Mouse (Mus musculus) layer of hippocampus, adult 2 months (tissue): ENCODE measurements at regions not wholly inside any gene's neighbourhood (a gene's known extent, or its start where the extent isn't known, plus 50 kb on each side); places are given as distances from the start of the nearest gene placed in this dataset.

Experiments
- DNase-seq, 2 experiments: peaks; one replicate each; pipeline ENCODE4 v3.0.0; 2022; ENCODE audit warnings: low spot score in 2 of 2
- H3K27ac ChIP-seq: fragments of 200-600 bp; 2 replicates; pipeline ENCODE4 v1.8.1; 2022
- H3K4me3 ChIP-seq: fragments of 200-600 bp; 2 replicates; pipeline ENCODE4 v1.8.1; 2022; ENCODE audit warnings: mild to moderate bottlenecking
- CTCF ChIP-seq: fragments of 200-600 bp; conservative IDR thresholded peaks from 2 replicates; pipeline ENCODE4 v1.8.1; 2022; ENCODE audit warnings: antibody characterized with exemption, mild to moderate bottlenecking, moderate library complexity

DNA sequence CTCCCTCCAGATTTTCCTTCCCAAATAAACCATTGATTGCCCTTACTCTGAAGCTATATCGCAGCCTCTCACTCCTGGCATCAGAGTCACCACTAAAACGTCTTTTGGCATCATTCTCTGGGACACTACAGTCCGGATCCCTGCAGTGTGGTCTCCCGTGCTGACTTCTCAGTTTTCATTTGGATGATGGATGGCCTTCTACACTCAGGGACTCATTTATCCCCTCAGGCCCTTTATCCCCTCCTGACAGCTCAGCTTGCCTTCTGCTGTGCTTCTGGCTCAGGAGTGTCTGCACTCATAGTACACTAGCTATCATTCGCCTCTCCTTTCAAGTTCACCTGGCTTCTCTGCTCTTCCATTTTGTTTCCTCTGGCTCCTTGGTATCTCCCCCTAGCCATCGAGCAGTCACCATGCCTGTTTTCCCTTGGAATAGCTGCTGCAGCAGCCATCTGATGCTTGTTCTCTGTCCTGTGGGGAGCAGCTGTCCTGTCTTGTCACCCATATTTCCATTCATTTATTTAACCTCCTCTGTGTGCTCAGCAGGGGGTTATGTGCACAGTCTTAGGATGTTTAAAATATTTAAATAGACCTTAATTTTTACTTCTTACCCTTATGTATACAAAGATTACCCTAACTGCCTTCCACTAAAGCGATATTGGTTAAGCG lies 263.7 kb downstream of the Foxo1 start:
- no peak overlapping the region for H3K4me3 ChIP-seq
- no peak overlapping the region for H3K27ac ChIP-seq
- no peak for TF ChIP-seq CTCF
- DNase-seq: no peak

DNA sequence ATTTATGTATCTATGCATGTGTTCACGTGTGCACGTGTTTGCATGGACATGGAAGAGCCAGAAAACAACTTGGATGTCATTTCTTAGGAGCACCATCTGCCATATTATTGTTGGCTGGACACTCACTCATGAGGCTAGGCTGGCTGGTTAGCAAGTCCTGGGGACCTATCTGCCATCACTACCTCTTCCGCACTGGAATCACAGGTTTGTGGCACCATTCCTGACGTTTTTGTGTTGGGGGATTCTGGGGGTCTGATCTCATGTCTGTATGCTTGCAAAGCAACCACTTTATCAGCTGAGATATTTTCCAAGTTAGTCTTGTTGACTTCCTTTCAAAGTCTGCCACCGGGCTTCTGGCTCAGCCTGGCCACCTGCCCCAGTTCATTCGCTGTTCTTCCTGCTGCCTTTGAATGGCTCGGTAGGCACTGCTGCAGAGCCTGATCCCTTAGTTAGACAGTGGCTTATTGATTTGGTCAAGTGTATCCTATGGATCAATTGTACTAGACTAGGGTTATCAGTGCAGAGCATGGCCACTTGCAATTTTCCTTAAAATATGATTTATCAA lies 262.4 kb downstream of the Foxo1 start:
- no peak overlapping the region for H3K27ac ChIP-seq
- no peak for TF ChIP-seq CTCF
- no peak for DNase-seq
- no peak overlapping the region for H3K4me3 ChIP-seq

DNA sequence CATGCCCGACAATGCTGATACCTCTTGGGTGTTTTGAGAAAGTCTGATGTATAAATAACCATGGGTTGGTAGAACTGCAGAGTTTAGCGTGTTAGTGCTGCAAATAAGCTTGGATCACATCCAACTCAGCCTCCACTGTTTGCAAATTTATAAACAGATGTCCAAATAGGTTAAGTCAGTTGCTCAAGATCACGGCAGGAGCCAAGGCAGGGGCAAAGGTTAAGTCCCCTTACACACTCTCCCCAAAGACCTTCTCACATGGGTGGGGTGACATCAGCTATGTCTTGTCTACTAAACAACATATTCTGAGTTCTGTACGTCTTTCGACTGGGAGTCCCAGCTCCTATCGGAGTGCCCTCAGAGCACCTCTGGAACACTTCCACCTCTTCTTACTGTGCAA lies 261.0 kb downstream of the Foxo1 start:
- DNase-seq: no peak
- no peak for TF ChIP-seq CTCF
- no peak overlapping the region for H3K4me3 ChIP-seq
- no peak overlapping the region for H3K27ac ChIP-seq

DNA sequence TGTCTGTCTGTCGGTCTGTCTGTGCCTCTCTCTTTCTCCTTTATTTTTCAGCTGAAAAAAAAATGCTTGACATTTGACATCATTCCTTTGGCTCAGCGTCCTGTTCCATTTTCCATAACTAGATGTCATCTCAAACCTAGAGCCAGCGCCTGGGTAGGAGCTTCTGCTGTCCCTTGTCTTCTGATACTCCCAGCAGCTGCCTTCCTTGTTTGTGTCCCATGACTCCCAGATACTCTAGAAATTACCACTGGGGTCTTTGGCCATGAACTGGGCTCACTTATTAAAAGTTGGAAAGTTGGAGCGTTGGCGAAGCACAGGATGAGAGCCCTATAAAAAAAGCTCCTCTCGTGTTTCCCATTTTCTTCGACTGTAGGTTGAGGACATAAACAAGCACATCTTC lies 260.4 kb downstream of the Foxo1 start:
- DNase-seq: no peak
- H3K27ac ChIP-seq: no peak overlapping the region
- H3K4me3 ChIP-seq: no peak overlapping the region
- TF ChIP-seq CTCF: no peak

DNA sequence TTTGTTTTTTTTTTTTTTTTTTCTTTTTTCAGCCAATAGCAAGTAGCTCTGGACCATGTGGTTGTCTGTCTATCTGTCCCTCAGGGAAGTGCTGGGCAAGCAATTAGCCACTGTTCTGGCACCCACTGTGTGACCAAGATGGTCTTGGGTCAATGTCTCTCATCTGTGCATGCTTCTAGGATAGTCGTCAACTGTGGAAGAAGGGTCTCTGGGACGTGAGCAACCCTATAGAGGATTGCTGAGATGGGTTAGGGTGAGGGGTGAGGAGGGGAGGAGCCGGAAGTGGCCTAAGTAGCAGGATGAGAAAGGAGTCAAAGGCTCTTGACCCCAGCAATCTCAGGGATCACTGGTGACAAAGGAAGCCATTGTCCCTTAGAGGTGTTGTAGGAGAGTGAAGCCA lies 259.6 kb downstream of the Foxo1 start:
- no peak for TF ChIP-seq CTCF
- no peak overlapping the region for H3K27ac ChIP-seq
- DNase-seq: no peak
- no peak overlapping the region for H3K4me3 ChIP-seq

- Histone ChIP-seq H3K4me3 (no peak overlapping the region), H3K27ac (no peak overlapping the region)
- DNase-seq: no peak
- TF ChIP-seq CTCF: no peak
Observed at GRCm38 (mm10) chr3:52527010-52527754, 259.0 kb downstream of the Foxo1 start.

GRCm38 (mm10) chr3:52522886-52523285 lies 254.8 kb downstream of the Foxo1 start:
- DNase-seq: no peak
- Histone ChIP-seq H3K4me3 (no peak overlapping the region), H3K27ac (0 out of 2 replicates have a peak overlapping the region, but pooled peaks have one; percentile 32)
- TF ChIP-seq CTCF: no peak

GRCm38 (mm10) chr3:52520609-52520947 lies 252.4 kb downstream of the Foxo1 start:
- no peak for DNase-seq
- H3K4me3 ChIP-seq: no peak overlapping the region
- 0 out of 2 replicates have a peak overlapping the region, but pooled peaks have one; percentile 52 for H3K27ac ChIP-seq
- no peak for TF ChIP-seq CTCF

DNA sequence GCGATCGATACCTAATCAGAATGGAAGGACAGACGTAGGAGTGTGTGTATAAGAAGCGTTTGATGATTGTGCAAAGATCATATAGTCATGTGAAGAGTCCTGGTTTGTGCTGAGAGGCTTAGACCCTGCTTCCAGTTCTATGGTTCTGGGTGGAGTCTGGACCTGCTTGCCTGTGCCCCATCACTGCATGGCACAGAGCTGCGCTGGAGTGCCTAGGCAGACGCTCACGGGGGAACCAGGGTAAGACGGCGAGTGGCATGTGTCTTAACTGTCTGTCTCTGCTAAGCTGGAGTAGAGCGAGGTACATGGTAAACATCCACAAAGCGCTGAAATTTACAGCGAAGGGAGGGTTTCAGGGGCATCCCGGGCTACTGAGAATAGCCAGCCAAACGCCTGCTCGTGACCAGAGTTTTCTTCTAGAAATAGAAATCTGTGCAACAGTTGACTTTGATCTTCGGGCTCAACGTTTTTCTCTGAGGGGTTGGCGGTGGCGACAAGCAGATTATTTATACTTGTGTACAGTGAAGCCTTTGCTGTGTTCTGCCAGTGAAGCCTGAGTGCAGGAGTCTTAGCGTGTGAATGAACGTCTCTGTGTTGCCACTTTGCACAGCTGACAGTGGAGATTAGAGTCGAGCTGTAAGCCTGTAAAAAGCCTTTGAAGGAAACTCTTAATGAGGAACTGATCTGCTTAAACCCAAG lies 251.9 kb downstream of the Foxo1 start:
- H3K27ac ChIP-seq: peak overlapping the region; percentile 52; the same call in 1 of the 2 replicates
- no peak overlapping the region; the same call in 1 of the 2 replicates for H3K4me3 ChIP-seq
- TF ChIP-seq CTCF: no peak
- DNase-seq: no peak

DNA sequence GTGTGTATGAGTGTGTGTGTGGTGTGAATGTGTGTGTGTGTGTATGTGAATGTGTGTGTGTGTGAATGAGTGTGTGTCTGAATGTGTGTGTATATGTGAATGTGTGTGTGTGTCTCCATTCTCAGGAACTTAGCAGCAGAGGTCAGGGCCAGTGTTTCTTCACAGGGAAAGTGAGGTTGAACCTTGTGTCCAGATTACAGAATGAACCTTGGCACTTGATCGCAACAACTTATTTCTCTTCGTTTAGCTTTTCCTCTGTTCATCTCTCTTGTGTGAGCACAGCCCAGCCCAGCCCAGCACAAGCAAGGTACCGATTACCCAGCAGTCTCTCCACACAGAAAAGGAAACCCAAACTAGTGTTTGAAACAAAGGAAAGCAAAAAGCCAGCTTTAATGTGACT lies 249.7 kb downstream of the Foxo1 start:
- DNase-seq: no peak
- Histone ChIP-seq H3K27ac (no peak overlapping the region), H3K4me3 (no peak overlapping the region)
- TF ChIP-seq CTCF: no peak

GRCm38 (mm10) chr3:52516691-52517090 lies 248.6 kb downstream of the Foxo1 start:
- DNase-seq: no peak
- no peak for TF ChIP-seq CTCF
- Histone ChIP-seq H3K27ac (no peak overlapping the region), H3K4me3 (no peak overlapping the region)

- no peak for TF ChIP-seq CTCF
- DNase-seq: no peak
- H3K27ac ChIP-seq: no peak overlapping the region
- no peak overlapping the region for H3K4me3 ChIP-seq
Observed at GRCm38 (mm10) chr3:52512761-52513160, 244.6 kb downstream of the Foxo1 start.

GRCm38 (mm10) chr3:52511549-52511948 lies 243.4 kb downstream of the Foxo1 start:
- no peak for DNase-seq
- H3K27ac ChIP-seq: no peak overlapping the region
- no peak overlapping the region for H3K4me3 ChIP-seq
- TF ChIP-seq CTCF: no peak

DNA sequence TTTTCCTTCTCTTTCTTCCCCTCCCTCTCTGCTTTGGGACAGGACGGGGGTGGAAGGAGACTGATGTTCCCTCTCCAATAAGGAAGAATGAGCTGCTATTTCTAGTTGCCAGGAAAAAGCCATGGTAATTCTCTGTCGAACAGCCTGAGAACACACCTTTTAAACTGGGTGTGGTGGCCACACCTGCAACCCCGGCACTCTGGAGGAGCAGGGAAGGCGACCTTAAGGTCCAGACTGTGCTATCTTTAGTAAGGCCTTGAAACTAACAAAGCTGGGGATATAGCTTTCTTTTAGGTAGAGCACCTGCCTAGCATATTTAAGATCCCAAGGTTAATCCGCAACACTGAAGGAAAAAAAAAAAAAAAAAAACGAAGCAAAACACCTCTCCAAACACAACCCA lies 242.7 kb downstream of the Foxo1 start:
- H3K4me3 ChIP-seq: peak overlapping the region; percentile 52
- no peak for TF ChIP-seq CTCF
- peak overlapping the region; percentile 83 for H3K27ac ChIP-seq
- DNase-seq: no peak
